Mouse (Mus musculus) lung, postnatal 4 days (tissue): ENCODE measurements around the gene F2rl3.
A peak's percentile ranks its signal among the peaks of the same experiment; 100 is the strongest.

ENCODE experiments used
- DNase-seq, 2 experiments: peaks; one replicate each; pipeline ENCODE4 v3.0.0; 2021

The F2rl3 gene

DNA sequence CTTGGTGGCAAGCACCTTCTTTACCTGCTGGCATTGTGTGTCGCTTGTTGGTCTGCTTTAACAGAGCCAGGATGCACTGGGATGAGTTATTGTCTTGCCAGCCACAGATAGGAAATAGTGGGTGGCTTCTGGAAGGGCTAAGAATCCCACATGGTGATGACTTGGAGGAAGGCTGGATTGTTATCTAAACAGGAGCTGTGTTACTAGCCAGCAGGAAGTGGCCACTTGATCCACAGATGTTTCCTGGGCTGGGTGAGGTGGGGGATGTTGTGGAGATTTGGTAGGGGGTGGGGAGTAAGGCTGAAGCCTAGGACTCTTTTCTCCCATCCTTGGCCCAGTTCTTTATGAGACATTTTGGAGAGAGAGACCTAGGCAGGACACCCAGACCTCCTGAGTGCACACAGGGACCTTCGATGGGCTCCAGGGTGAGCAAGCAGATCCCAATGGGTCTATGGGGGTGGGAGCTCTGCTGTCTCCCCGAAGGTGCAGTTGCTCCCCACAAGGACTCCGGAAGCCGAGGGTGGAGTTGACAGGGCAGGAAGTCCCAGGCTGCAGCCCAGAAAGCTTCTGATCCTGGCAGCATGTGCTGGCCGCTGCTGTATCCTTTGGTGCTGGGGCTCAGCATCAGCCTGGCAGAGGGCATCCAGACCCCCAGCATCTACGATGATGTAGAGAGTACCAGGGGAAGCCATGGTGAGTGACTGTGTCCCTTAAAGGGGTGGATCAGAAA is at the start of gene F2rl3:
Gene F2rl3, plus strand, starts transcription at position 559 of the 730 bp plus-strand sequence.
- peak; percentile 38 to 66 for DNase-seq

GRCm38 (mm10) chr8:72712569-72712968 is 49.1 kb upstream of the F2rl3 start:
- DNase-seq = no peak

DNA sequence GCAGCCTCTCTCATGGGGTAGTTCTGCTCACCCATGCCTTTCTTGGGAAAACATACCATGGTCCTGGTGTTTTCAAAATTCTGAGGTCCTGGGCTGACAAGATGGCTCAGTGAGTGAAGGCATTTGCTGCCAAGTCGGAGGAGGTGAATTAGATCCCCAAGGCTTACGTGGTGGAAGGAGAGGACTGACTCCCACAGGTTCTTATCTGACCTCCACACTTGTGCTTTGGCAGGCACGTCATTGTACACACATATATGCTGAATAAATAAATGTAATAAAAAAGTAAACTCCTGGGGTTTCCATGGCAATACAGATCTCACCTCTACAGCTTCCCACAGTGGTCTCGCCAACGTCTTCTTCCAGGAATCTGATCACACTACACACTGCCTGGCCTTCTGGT is 45.1 kb upstream of the F2rl3 start:
- no peak for DNase-seq

DNA sequence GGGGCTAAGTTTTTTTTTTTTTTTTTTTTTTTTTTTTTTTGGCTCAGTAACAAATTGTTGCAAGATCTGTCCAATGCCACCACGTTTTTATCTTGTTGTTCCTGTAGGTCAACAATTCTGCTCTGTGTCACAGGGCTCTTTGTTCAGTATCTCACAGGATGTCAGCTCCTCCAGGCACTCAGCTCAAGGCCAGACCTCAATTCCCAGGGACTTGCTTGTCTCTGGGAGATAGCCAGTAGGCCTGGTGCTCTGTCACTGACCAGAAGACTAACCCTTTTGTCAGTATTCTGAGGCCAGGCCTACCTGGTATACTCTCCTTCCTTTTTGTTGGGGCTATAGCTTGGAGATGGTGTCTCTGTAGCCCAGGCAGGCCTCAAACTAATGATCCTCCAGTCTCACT is 41.1 kb upstream of the F2rl3 start:
- DNase-seq = no peak

DNA sequence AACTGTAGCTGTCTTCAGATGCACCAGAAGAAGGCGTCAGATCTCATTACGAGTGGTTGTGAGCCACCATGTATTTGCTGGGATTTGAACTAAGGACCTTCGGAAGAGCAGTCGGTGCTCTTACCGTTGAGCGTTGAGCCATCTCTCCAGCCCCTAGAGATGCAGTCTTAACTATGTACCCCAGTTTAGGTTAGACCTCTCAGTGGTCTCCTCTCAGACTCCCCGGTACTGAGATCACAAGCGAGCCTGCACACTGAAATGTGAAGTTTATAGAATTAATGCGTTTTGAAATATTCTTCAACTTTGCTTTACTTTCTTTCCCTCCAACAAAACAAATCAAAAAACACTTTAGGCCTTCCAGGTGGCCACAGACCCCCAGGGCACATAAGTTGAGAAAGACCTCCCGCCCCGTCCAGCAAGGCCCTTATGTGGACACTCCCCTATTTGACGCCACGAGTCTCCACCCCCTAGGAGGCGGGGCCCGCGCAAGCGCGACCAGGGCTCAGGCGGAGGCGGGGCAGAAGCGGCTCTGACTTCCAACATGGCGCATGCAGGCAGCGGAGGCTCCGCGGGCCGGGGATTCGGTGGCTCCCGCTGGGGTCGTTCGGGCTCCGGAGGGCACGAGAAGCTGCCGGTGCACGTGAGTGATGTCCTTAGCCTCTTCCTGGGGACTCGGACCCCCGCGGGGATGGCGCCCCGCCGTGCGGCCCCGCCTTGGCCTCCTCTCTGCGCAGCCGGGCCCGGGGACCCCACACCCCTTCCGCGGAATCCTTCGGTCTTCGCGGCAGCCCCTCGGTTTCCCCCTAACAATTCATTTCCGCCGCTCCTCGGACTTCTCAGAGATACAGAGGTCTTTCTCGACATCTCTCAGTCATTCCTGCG is 38.7 kb upstream of the F2rl3 start, which contains the start of gene Sin3b:
Gene Sin3b, plus strand, starts transcription at position 517 of the 882 bp plus-strand sequence.
- peak; percentile 95 to 98 for DNase-seq

DNA sequence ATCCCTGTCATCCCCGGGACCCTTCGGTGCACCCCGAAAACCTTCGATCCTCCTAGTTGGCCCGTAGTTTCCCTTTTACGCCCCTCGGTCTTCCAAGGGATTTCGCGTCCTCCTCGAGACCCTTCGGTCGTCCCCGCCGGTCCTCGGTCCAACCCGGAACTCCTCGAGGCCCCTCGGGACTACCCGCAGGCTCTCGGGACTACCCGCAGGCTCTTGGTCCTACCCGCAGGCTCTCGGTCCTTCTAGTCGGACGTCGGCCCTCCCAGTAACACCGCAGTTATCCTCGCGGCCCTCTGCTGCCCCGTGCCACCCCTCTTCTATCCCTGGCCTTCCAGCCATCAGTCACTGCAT is 38.1 kb upstream of the F2rl3 start:
- peak; percentile 36 to 38 for DNase-seq

GRCm38 (mm10) chr8:72728636-72729035 is 33.0 kb upstream of the F2rl3 start:
- no peak for DNase-seq

- DNase-seq = no peak
Measured at GRCm38 (mm10) chr8:72735001-72735400, 26.7 kb upstream of the F2rl3 start.

DNA sequence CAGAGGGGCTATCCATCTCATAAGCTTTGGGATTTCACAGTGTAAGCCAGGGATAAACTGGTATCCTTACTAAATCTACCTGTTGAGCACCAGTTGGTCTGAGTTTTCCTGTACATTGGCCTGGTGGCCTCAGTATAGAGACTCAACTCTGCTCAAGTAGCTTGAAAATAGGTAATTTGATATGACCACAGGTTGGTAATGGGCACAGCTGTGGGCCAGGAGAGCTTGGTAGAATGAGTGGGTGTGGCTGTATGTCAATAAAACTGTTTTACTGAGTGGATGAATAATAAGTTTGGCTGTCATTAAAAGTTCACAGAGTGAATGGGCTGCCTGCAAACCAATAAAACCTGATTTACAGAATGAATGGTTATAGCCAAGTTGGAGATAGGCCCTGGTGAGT is 24.8 kb upstream of the F2rl3 start:
- no peak for DNase-seq

GRCm38 (mm10) chr8:72746061-72746460 is 15.6 kb upstream of the F2rl3 start:
- DNase-seq = peak; percentile 23 to 49

GRCm38 (mm10) chr8:72749846-72750245 is 11.8 kb upstream of the F2rl3 start:
- peak in 1 of 2 experiments; percentile 21 for DNase-seq

DNA sequence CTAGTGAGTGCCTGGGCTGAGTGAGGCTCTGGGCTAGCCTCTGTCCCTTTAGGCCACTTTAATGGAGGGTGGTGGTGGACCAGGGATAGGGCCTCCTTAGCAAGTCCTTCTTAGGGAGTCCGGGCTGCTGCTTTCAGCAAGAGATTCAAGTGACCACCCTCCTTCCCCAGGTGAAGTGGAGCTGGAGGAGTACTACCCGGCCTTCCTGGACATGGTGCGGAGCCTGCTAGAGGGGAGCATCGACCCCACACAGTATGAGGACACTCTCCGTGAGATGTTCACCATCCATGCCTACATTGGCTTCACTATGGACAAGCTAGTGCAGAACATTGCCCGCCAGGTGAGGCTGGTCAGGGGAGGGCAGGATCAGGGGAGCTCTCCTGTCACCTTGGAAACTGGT is 11.4 kb upstream of the F2rl3 start:
- peak in 1 of 2 experiments; percentile 10 for DNase-seq

DNA sequence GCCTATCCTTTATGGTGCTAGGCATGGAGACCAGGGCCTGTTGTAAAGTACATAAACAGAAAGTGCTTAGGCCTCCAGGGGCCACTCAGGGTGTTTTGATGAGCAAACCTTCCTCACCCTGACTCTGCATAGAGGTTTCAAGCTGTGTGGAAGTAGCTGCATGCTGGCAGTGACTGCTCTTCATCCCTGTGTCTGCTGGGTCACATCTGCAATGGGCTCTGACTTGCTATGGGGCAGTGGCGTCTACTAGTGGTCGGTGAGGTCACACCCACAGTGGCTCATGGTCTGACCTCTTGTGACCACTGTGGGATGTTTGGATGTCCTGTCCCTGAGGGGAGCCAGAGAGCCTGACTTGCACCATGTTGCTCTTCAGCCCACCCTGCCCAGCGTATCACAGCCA is 10.6 kb upstream of the F2rl3 start:
- DNase-seq = peak; percentile 2 to 15

DNA sequence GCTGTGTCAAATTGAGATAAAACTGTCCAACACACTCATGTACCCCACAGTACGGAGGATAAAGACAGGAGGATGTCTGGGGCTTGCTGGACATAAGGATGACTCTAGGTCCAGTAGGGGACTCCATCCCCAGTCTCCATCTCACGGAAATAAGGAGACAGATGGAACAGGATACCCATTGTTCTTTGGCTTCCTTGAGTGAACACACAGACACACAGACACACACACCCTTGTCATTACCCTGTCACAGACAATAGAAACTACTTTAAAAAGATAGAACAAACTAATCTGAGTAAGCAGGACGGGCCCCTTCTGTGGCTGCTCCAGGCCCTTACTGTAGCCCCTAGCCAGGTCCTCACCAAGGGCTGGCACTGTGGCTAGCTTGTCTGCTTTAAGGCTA is 9.4 kb upstream of the F2rl3 start:
- peak; percentile 3 to 10 for DNase-seq

- DNase-seq = peak; percentile 3 to 14
Measured at GRCm38 (mm10) chr8:72753165-72753564, 8.5 kb upstream of the F2rl3 start.

DNA sequence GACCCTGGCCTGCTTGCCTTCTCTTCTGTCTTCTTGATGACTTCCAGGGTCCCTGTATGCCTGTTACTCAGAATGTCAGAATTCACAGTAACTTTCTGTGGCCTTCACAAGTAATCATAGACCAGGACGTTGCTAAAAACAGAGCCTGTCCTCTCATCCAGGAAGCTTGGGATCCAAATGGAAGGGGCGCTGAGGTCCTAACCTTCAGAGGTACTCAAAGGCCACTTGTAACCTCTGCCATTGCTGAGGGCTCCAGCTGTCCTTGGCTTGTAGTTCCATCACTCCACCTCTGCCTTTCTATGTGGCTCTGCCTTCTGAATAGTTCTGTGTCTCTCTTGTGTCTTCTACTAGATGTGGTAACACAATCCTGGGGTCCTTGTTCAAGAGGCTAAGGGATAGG is 7.9 kb upstream of the F2rl3 start:
- peak; percentile 1 to 7 for DNase-seq

DNA sequence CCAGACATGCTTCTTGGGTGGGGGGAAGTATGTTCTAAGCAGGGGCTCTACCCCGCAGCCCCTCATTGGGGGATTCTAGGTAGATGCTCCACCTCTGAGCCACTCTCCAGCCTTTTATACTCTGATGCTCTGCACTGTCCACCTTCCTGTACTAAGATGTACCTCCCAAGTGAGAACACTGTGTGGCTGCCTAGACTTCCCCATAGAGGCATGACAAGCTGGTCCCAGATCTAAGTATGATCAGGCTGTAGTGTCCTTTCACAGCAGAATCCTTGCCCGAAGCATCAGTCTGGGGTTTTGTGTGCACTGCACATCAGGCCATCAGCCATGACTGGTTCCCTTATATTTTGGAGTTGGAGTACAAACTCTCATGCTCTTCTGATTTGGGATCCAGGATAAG is 5.6 kb upstream of the F2rl3 start:
- peak; percentile 0 to 9 for DNase-seq

DNA sequence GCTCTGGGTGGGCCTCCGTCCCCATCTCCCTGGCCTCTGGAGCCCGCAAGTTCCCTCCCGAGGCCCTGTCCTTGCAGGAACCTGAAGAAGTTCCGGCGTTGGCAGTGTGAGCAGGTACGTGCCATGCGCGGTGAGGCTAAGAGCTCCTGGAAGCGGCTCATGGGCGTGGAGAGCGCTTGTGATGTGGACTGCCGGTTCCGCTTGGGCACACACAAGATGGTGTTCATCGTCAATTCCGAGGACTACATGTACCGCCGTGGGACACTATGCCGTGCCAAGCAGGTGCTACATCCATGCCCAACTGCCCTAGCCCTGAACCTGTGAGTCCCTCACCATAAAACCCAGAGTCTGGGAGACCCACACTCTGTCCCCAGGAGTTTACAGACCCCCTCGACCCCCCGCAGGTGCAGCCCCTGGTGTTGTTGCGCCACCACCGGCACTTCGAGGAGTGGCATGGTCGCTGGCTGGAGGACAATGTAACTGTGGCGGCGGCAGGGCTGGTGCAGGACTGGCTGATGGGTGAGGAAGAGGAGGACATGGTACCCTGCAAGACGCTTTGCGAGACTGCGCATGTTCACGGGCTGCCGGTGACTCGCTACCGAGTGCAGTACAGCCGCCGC is 4.8 kb upstream of the F2rl3 start:
- DNase-seq = peak; percentile 3 to 20

DNA sequence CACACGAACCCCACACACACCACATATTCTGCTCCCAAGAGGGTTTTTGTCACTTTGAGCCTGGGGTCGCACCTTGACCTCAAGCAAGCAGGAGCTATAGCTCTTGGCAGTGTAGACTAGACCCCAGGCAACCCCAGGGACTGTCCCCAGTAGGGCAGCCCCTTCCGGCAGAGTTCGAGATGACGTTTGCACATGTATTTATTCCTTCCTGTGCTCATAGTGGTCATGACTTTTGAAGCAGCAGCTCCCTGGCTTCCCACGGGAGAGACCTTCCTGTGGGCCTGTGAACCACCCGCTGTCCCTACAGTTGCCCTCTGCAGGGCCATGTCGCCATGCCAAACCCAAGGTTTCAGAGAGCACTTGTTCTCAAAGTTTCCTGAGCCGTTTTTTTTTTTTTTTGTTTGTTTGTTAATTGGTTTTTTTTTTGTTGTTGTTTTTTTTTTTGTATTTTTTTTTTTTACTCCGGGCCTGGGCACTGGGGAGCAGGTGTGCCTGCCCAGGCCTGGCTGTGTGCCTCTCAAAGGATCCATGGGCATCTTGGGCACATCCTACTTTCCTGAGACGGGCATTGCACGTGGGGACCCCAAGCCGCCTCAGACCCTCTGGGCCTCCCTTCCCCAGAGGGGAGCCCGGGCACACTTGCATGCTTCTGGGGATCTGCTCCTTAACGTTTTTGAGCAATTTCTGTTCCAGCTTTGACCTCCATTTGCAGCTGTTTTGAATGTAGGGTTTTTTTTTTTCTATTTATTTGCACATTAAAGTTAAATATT is 4.1 kb upstream of the F2rl3 start:
- DNase-seq = peak in 1 of 2 experiments; percentile 16

DNA sequence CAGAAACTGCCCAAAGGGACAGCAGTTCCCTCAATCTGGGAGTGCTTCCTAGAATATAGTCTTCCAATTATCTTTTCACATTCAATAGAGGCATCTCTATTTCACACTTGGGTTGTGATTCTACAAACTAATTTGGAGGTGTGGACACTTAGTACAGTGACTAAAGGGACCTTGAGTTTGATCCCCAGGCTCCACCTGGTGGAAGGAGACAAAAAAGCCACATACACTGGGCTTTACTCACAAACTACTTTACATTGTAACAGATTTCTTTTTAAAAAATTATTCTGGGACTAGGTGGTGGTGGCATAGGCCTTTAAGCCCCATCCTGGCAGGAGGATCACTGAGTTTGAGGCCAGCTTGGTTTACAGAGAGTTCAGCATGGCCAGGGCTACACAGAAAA is 3.4 kb upstream of the F2rl3 start:
- peak; percentile 2 to 8 for DNase-seq

DNA sequence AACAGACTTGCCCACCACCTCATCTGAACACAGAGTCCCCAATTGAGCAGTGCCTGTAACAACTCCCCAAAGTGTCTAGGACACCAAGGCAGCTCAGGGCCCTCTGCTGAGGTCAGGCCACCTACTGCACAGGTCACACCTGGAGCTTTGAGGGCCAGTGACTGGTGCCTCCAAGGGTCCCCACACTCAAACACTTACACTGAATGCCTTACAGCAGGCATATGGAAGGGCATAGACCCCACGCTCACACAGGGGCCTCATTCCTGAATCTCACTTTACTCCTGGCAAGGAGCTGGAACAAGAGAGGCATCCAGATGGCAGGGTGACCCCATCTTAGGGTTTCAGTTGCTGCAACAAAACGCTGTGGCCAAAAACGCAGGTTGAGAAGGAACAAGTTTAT is 1.5 kb upstream of the F2rl3 start:
- peak in 1 of 2 experiments; percentile 13 for DNase-seq

DNA sequence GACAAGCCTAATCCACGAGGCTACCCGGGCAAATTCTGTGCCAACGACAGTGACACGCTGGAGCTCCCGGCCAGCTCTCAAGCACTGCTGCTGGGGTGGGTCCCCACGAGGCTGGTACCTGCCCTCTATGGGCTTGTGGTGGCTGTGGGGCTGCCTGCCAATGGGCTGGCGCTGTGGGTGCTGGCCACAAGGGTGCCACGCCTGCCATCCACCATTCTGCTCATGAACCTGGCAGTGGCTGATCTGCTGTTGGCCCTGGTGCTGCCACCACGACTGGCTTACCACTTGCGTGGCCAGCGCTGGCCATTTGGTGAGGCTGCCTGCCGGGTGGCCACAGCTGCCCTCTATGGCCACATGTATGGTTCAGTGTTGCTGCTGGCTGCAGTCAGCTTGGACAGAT is 626 bp downstream of the F2rl3 start:
- DNase-seq = no peak

DNA sequence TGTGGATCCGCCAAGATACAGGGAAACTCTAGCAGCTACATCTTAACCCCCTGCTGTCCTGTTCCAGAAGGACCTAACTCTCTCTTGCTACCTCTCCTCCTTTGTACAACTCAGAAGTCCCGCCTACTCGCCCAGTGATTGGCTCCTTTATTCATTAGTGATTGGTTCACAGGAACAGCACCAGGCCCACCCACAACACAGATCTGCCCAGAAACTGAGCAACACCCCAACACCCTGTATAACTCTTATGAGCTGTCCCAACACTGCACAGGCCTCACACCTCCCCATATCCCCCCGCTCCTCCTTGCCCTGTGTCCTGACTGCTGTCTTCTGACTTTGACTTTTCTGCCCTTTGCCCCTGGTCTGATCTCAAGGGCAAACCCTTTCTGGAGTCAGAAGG is 4.0 kb downstream of the F2rl3 start:
- no peak for DNase-seq
